Mouse (Mus musculus) heart, embryonic 13.5 days (tissue): Measurements from ENCODE around the gene Ang. TPM values are rescaled to one million over a fixed set of nuclear protein-coding genes. Genes with fewer than 3 reads are reported as not detected.
A peak's percentile ranks its signal among the peaks of the same experiment; 100 is the strongest.

Source experiments
- ATAC-seq: fragments of 200-750 bp; cut with Nextera tagmentation; 2 replicates; pipeline ENCODE4 v1.8.0; 2017; ENCODE audit warnings: moderate TSS enrichment; ENCODE audit not compliant: insufficient number of reproducible peaks, low FRiP score, low TSS enrichment; ENCODE audit errors: extremely low read depth
- H3K27ac ChIP-seq: fragments of 300-500 bp; sonication (generic); replicated peaks from 2 replicates; pipeline ENCODE4 v1.5.1; 2015; ENCODE audit warnings: moderate library complexity, mild to moderate bottlenecking, inconsistent platforms
- H3K27me3 ChIP-seq: fragments of 300-500 bp; sonication (generic); replicated peaks from 2 replicates; pipeline ENCODE4 v1.6.1; 2015; ENCODE audit warnings: mild to moderate bottlenecking, inconsistent platforms
- H3K36me3 ChIP-seq: fragments of 300-500 bp; sonication (generic); 2 replicates; pipeline ENCODE4 v1.6.1; 2015; ENCODE audit warnings: mild to moderate bottlenecking, inconsistent platforms
- H3K4me1 ChIP-seq: fragments of 300-500 bp; sonication (generic); 2 replicates; pipeline ENCODE4 v1.6.1; 2015; ENCODE audit warnings: inconsistent platforms
- H3K4me2 ChIP-seq: fragments of 300-500 bp; sonication (generic); 2 replicates; pipeline ENCODE4 v1.6.1; 2015; ENCODE audit warnings: inconsistent platforms, mild to moderate bottlenecking, moderate library complexity
- H3K4me3 ChIP-seq: fragments of 300-500 bp; sonication (generic); 2 replicates; pipeline ENCODE4 v1.5.1; 2015; ENCODE audit warnings: moderate library complexity, mild to moderate bottlenecking, inconsistent platforms
- H3K9ac ChIP-seq: fragments of 300-500 bp; sonication (generic); 2 replicates; pipeline ENCODE4 v1.6.1; 2015; ENCODE audit warnings: inconsistent platforms, mild to moderate bottlenecking, moderate library complexity
- H3K9me3 ChIP-seq: fragments of 300-500 bp; sonication (generic); 2 replicates; pipeline ENCODE4 v1.6.1; 2016; ENCODE audit warnings: inconsistent platforms
- WGBS: fragments of 180-500 bp; shearing (Covaris S2); methylation state at CpG from one replicate; pipeline ENCODE4 v1.1.7; 2015; ENCODE audit warnings: mixed read lengths; 5-methylcytosine and 5-hydroxymethylcytosine counted together
- polyA plus RNA-seq: library from polyadenylated mRNA; unstranded; fragments of >200 nt; fragmentation: Nextera tagmentation; extraction: Ambion mirVana; gene quantifications from 2 replicates; pipeline ENCODE4 v1.2.1, GENCODE M21; 2015

The Ang gene
- polyA plus RNA-seq, 1 experiment from 2014 or later: 3.9 TPM

- 40% methylated on average over 9 of the region's 9 CpGs for whole genome bisulfite sequencing
- H3K9me3 ChIP-seq: no peaks in the 10 kb centered on the region
Measured at GRCm38 (mm10) chr14:51130315-51130940, 39.5 kb downstream of the Ang start.

GRCm38 (mm10) chr14:51131086-51131815, 40.3 kb downstream of the Ang start:
- no peaks in the 10 kb centered on the region for H3K9me3 ChIP-seq
- no peaks in the 10 kb centered on the region for H3K27me3 ChIP-seq
- H3K4me3 ChIP-seq: no peak overlapping the region
- no peak overlapping the region for H3K9ac ChIP-seq
- H3K4me1 ChIP-seq: peaks cover 18% of the 10 kb centered on the region
- no peak overlapping the region for H3K27ac ChIP-seq
- 62% methylated on average over 7 of the region's 7 CpGs for WGBS
- H3K36me3 ChIP-seq: no peaks in the 10 kb centered on the region
- no peak for ATAC-seq
- no peak overlapping the region for H3K4me2 ChIP-seq

More at GRCm38 (mm10) chr14:51130315-51130940, 39.5 kb downstream of the Ang start:
- no peak overlapping the region for H3K27ac ChIP-seq
- H3K27me3 ChIP-seq: no peaks in the 10 kb centered on the region
- H3K9ac ChIP-seq: no peak overlapping the region
- no peaks in the 10 kb centered on the region for H3K36me3 ChIP-seq
- peaks cover 18% of the 10 kb centered on the region for H3K4me1 ChIP-seq
- no peak overlapping the region for H3K4me3 ChIP-seq
- H3K4me2 ChIP-seq: peak overlapping the region; percentile 25
- ATAC-seq: no peak

- no peak overlapping the region for H3K9ac ChIP-seq
- H3K4me2 ChIP-seq: no peak overlapping the region
- no peaks in the 10 kb centered on the region for H3K27me3 ChIP-seq
- no peak overlapping the region for H3K4me3 ChIP-seq
- WGBS: 80% methylated on average over 4 of the region's 4 CpGs
- no peak overlapping the region for H3K27ac ChIP-seq
- H3K36me3 ChIP-seq: no peaks in the 10 kb centered on the region
- ATAC-seq: no peak
- peaks cover 18% of the 10 kb centered on the region for H3K4me1 ChIP-seq
- no peaks in the 10 kb centered on the region for H3K9me3 ChIP-seq
Measured at GRCm38 (mm10) chr14:51132372-51132771, 41.4 kb downstream of the Ang start.

- ATAC-seq: no peak
- Histone ChIP-seq H3K36me3 (no peaks in the 10 kb centered on the region), H3K9me3 (no peaks in the 10 kb centered on the region)
Measured at GRCm38 (mm10) chr14:51140342-51140741, 49.4 kb downstream of the Ang start.

DNA sequence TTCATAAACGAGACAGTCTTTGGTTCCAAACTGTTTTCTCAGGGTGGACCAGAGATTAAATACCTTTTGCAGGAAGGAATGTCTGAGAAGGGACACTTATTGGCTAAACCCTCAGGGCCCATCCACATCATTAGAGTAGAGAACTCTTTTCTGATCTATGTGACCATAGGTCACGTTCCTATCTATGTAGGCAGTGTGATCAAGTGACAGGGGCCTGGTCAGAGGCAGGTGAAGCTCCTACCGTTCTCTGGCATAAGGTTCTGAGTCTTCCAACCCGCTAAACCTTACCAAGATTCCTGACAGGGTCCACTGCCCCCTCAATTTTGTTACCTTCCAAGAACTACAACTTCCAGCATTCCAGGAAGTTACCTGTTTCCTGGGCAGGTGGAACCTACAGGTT, 51.2 kb downstream of the Ang start:
- no peak for ATAC-seq
- WGBS: 82% methylated on average over 4 of the region's 4 CpGs
- Histone ChIP-seq H3K4me3 (no peak overlapping the region), H3K27me3 (no peaks in the 10 kb centered on the region), H3K4me2 (no peak overlapping the region), H3K9me3 (no peaks in the 10 kb centered on the region), H3K27ac (no peak overlapping the region), H3K4me1 (peaks cover 18% of the 10 kb centered on the region), H3K36me3 (no peaks in the 10 kb centered on the region), H3K9ac (no peak overlapping the region)

More at GRCm38 (mm10) chr14:51140342-51140741, 49.4 kb downstream of the Ang start:
- Histone ChIP-seq H3K27me3 (no peaks in the 10 kb centered on the region), H3K4me3 (no peak overlapping the region), H3K9ac (no peak overlapping the region), H3K27ac (no peak overlapping the region), H3K4me2 (no peak overlapping the region), H3K4me1 (peaks cover 14% of the 10 kb centered on the region)
- 70% methylated on average over 2 of the region's 2 CpGs for WGBS

DNA sequence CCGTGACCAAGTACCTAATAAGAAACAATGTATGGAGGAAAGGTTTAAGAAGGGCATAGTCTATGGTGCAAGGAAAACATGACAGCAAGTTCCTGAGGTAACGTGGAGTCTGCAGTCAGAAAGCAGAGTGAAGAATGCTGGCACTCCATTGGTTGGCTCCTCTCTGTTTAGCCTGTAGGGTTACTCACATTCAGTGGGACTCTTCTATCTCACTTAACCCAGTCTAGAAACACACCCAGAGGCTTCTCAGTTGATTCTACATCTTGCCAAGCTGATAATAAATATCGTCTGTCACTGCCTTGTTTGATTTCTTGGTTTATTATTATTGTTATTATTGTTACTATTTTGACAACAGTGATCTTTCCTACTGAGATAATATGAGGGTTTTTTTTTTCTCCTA, 51.6 kb downstream of the Ang start:
- no peak overlapping the region for H3K9ac ChIP-seq
- no peaks in the 10 kb centered on the region for H3K9me3 ChIP-seq
- 71% methylated on average over 3 of the region's 3 CpGs for WGBS
- H3K4me1 ChIP-seq: peaks cover 18% of the 10 kb centered on the region
- no peak overlapping the region for H3K4me2 ChIP-seq
- H3K4me3 ChIP-seq: no peak overlapping the region
- ATAC-seq: no peak
- H3K27me3 ChIP-seq: no peaks in the 10 kb centered on the region
- no peaks in the 10 kb centered on the region for H3K36me3 ChIP-seq
- H3K27ac ChIP-seq: no peak overlapping the region

DNA sequence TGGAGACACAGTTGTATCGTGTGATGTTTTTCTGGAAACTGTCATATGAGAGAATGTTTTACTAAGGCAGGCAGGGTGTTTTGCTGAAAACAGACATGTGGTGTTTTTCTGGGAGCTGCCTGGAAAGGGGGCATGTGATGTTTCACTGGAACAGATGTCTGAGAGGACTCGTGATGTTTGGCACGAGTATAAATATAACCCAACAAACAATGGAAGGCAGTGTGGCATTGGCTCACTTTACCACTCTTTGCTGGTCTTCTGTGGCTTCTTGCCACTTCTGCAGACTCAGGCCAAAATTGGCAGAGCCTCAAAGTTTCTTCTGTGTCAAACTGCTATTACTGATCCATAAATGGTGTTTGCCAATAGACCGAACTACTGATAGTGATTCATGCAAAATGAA, 52.3 kb downstream of the Ang start:
- no peaks in the 10 kb centered on the region for H3K9me3 ChIP-seq
- no peaks in the 10 kb centered on the region for H3K36me3 ChIP-seq
- peaks cover 24% of the 10 kb centered on the region for H3K4me1 ChIP-seq
- no peak overlapping the region for H3K9ac ChIP-seq
- 39% methylated on average over 4 of the region's 4 CpGs for WGBS
- H3K27ac ChIP-seq: 0 out of 2 replicates have a peak overlapping the region, but pooled peaks have one; percentile 12
- no peak overlapping the region for H3K4me3 ChIP-seq
- ATAC-seq: no peak; the same call in 1 of the 2 replicates
- no peak overlapping the region for H3K4me2 ChIP-seq
- no peaks in the 10 kb centered on the region for H3K27me3 ChIP-seq

DNA sequence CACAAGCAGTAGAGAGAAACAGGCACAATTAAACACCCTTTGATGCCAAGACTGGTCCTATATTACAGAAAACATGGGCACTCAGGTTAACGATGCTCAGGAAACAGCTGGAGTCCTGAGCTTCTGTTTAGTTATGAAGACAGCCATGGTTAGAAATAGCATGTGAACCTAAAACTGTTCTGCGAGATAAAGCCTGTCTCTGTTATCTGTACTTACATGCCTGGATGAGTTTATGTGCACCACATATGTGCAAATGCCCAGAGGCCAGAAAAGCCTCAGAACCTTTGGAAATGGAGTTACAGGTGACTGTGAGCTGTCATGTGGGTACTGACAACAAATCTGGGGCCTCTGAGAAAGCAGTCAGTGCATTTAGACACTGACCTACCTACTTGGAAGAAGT, 53.0 kb downstream of the Ang start:
- no peak overlapping the region for H3K4me3 ChIP-seq
- H3K4me2 ChIP-seq: no peak overlapping the region
- no peak for ATAC-seq
- H3K27ac ChIP-seq: no peak overlapping the region
- H3K27me3 ChIP-seq: no peaks in the 10 kb centered on the region
- WGBS: 50% methylated on average over 2 of the region's 2 CpGs
- no peaks in the 10 kb centered on the region for H3K36me3 ChIP-seq
- H3K4me1 ChIP-seq: peaks cover 24% of the 10 kb centered on the region
- no peaks in the 10 kb centered on the region for H3K9me3 ChIP-seq
- no peak overlapping the region for H3K9ac ChIP-seq

- H3K36me3 ChIP-seq: no peaks in the 10 kb centered on the region
- H3K4me2 ChIP-seq: no peak overlapping the region
- no peak overlapping the region for H3K4me3 ChIP-seq
- H3K27ac ChIP-seq: no peak overlapping the region
- H3K9me3 ChIP-seq: no peaks in the 10 kb centered on the region
- H3K4me1 ChIP-seq: peaks cover 24% of the 10 kb centered on the region
- H3K27me3 ChIP-seq: no peaks in the 10 kb centered on the region
- 92% methylated on average over 4 of the region's 4 CpGs for WGBS
- ATAC-seq: no peak
- H3K9ac ChIP-seq: no peak overlapping the region
Measured at GRCm38 (mm10) chr14:51144451-51144850, 53.5 kb downstream of the Ang start.

- H3K27me3 ChIP-seq: no peaks in the 10 kb centered on the region
- H3K36me3 ChIP-seq: no peaks in the 10 kb centered on the region
- H3K9ac ChIP-seq: no peak overlapping the region
- WGBS: 88% methylated on average over 6 of the region's 6 CpGs
- no peak for ATAC-seq
- no peak overlapping the region for H3K4me3 ChIP-seq
- no peaks in the 10 kb centered on the region for H3K9me3 ChIP-seq
- H3K4me1 ChIP-seq: peaks cover 24% of the 10 kb centered on the region
- no peak overlapping the region for H3K27ac ChIP-seq
- no peak overlapping the region for H3K4me2 ChIP-seq
Measured at GRCm38 (mm10) chr14:51145521-51145920, 54.6 kb downstream of the Ang start.

DNA sequence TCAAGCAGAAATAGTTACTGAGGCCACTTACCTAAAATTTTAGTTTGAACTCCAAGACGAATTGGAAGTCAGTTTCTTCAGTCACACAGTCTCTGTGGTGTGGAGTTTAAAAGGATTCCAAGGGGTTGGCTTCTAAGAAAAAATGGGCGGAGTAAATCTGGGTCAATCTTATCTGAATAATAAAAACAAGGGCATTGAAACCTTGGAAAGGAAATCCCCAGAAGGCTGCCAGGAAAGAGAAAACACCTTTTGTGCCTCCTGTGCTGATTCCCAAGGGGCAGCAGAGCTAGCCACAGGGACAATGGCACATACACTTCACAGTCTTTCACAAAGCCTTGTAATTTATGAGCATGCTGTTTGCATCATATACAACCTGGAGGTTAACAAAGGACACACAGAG, 55.7 kb downstream of the Ang start, which contains the start of gene Rnase1:
Gene Rnase1 (minus strand): TSS at position 101 of the 400 bp plus-strand sequence.
- Histone ChIP-seq H3K36me3 (no peaks in the 10 kb centered on the region), H3K27me3 (no peaks in the 10 kb centered on the region), H3K4me3 (no peak within 1 kb of the TSS), H3K4me1 (peaks cover 24% of the 10 kb centered on the region), H3K9me3 (no peaks in the 10 kb centered on the region), H3K9ac (no peak within 1 kb of the TSS), H3K4me2 (no peak within 1 kb of the TSS), H3K27ac (no peak within 1 kb of the TSS)
- 46% methylated on average over 2 of the region's 2 CpGs for WGBS
- ATAC-seq: no peak

DNA sequence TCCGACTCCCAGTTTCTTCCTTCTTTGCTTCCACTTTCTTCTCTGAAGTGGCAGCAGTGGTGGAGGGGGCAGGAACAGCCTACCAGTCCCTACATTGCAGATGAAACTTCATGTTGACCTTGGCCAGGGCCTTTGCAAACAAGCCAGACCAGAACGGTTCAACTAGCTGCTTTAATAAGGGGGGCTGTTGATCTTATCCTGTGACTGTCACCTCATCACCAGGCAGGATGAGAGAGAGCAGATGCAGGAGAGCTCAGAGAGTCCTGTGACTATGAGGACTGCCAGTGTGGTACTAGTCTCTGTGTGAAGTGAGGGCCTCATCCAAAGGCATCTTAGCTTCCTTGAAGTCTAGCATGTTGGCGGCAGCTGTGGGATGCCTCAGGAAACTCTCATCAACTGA, 57.1 kb downstream of the Ang start:
- WGBS: 37% methylated on average over 3 of the region's 3 CpGs
- Histone ChIP-seq H3K36me3 (no peaks in the 10 kb centered on the region), H3K9ac (no peak overlapping the region), H3K4me3 (no peak overlapping the region), H3K4me2 (no peak overlapping the region), H3K27ac (no peak overlapping the region), H3K9me3 (no peaks in the 10 kb centered on the region), H3K4me1 (peaks cover 23% of the 10 kb centered on the region), H3K27me3 (no peaks in the 10 kb centered on the region)
- ATAC-seq: no peak
